Mouse (Mus musculus) adrenal gland, postnatal 10 days (tissue): ENCODE results near the gene Pdlim7. TPM values are rescaled to one million over a fixed set of nuclear protein-coding genes. Genes with fewer than 3 reads are reported as not detected.

Source experiments
- DNase-seq: peaks from one replicate; pipeline ENCODE4 v3.0.0; 2021; ENCODE audit warnings: mixed read lengths
- long read RNA-seq, 2 experiments: library from polyadenylated mRNA; stranded (forward); transcript quantifications; one replicate each; pipeline ENCODE4 v2.0.0; 2021
- total RNA-seq, 2 experiments: library from RNA; stranded (reverse); gene quantifications; 2 replicates each; pipeline ENCODE4 v1.2.3; 2021

Pdlim7 gene
- total RNA-seq, result 10 to 100 TPM; 31.6 to 39.4 TPM
- long read RNA-seq, experiment 1, transcript Pdlim7-201 (13 exons, 1,697 nt), result major isoform, 10 of 50 reads
- long read RNA-seq, experiment 1, transcript Pdlim7-203 (8 exons, 1,006 nt), result minor isoform, 5 of 50 reads
- long read RNA-seq, experiment 1, partial matches to known transcripts, result 16 of 50 reads
- long read RNA-seq, experiment 1, other reads (novel, unspliced or antisense), result 19 of 50 reads
- long read RNA-seq, experiment 2, transcript Pdlim7-201 (13 exons, 1,697 nt), result major isoform, 9 of 26 reads
- long read RNA-seq, experiment 2, partial matches to known transcripts, result 3 of 26 reads
- long read RNA-seq, experiment 2, other reads (novel, unspliced or antisense), result 13 of 26 reads

GRCm38 (mm10) chr13:55513111-55513748 lies at the start of gene Pdlim7:
TSS of gene Pdlim7 (minus strand) at chr13:55513676.
- peak; percentile 95 for DNase-seq

GRCm38 (mm10) chr13:55557499-55557898 lies 44.0 kb upstream of the Pdlim7 start:
- DNase-seq, result no peak

GRCm38 (mm10) chr13:55555921-55556320 lies 42.4 kb upstream of the Pdlim7 start:
- no peak for DNase-seq

- peak; percentile 37 for DNase-seq
Measured at GRCm38 (mm10) chr13:55549061-55549460, 35.6 kb upstream of the Pdlim7 start.

- DNase-seq, result peak; percentile 49
Measured at GRCm38 (mm10) chr13:55548426-55548825, 35.0 kb upstream of the Pdlim7 start.

- no peak for DNase-seq
Measured at GRCm38 (mm10) chr13:55547916-55548315, 34.4 kb upstream of the Pdlim7 start.

- no peak for DNase-seq
Measured at GRCm38 (mm10) chr13:55544792-55545191, 31.3 kb upstream of the Pdlim7 start.

- no peak for DNase-seq
Measured at GRCm38 (mm10) chr13:55543447-55543846, 30.0 kb upstream of the Pdlim7 start.

- DNase-seq, result peak; percentile 15
Measured at GRCm38 (mm10) chr13:55542891-55543290, 29.4 kb upstream of the Pdlim7 start.

- DNase-seq, result peak; percentile 39
Measured at GRCm38 (mm10) chr13:55540933-55541332, 27.5 kb upstream of the Pdlim7 start.

GRCm38 (mm10) chr13:55536194-55537175 lies 23.0 kb upstream of the Pdlim7 start, which contains the start of gene Ddx41:
TSS of gene Ddx41 (minus strand) at chr13:55536658.
- DNase-seq, result peak; percentile 99

- no peak for DNase-seq
Measured at GRCm38 (mm10) chr13:55535796-55536193, 22.3 kb upstream of the Pdlim7 start.

GRCm38 (mm10) chr13:55535191-55535590 lies 21.7 kb upstream of the Pdlim7 start:
- DNase-seq, result no peak

- DNase-seq, result peak; percentile 41
Measured at GRCm38 (mm10) chr13:55529198-55529915, 15.9 kb upstream of the Pdlim7 start, which contains the start of gene Dok3. TSS of gene Dok3 (minus strand) at chr13:55529296.

- peak; percentile 10 for DNase-seq
Measured at GRCm38 (mm10) chr13:55527834-55528772, 14.6 kb upstream of the Pdlim7 start.

GRCm38 (mm10) chr13:55527212-55527611 lies 13.7 kb upstream of the Pdlim7 start:
- DNase-seq, result no peak

- DNase-seq, result peak; percentile 34
Measured at GRCm38 (mm10) chr13:55525733-55526553, 12.5 kb upstream of the Pdlim7 start.

- DNase-seq, result peak; percentile 6
Measured at GRCm38 (mm10) chr13:55523951-55524600, 10.6 kb upstream of the Pdlim7 start.

GRCm38 (mm10) chr13:55523278-55523677 lies 9.8 kb upstream of the Pdlim7 start:
- DNase-seq, result peak; percentile 67
